Mouse (Mus musculus) forebrain, embryonic 16.5 days (tissue): ENCODE measurements around the gene Gm11627. TPM values are rescaled to one million over a fixed set of nuclear protein-coding genes. Genes with fewer than 3 reads are reported as not detected.

Source experiments
- ATAC-seq: fragments of 200-750 bp; cut with Nextera tagmentation; 2 replicates; pipeline ENCODE4 v1.8.0; 2017; ENCODE audit warnings: mild to moderate bottlenecking, moderate library complexity
- H3K27ac ChIP-seq: fragments of 300-500 bp; sonication (generic); 2 replicates; pipeline ENCODE4 v1.5.1; 2014; ENCODE audit warnings: low read length, control low read depth
- H3K27me3 ChIP-seq: fragments of 300-500 bp; sonication (generic); replicated peaks from 2 replicates; pipeline ENCODE4 v1.6.1; 2014; ENCODE audit warnings: low read length; ENCODE audit not compliant: control insufficient read depth, insufficient read depth
- H3K36me3 ChIP-seq: fragments of 300-500 bp; sonication (generic); 2 replicates; pipeline ENCODE4 v1.6.1; 2014; ENCODE audit not compliant: control insufficient read depth, insufficient read depth
- H3K4me1 ChIP-seq: fragments of 300-500 bp; sonication (generic); replicated peaks from 2 replicates; pipeline ENCODE4 v1.6.1; 2014; ENCODE audit warnings: low read length; ENCODE audit not compliant: control insufficient read depth, insufficient read depth
- H3K4me2 ChIP-seq: fragments of 300-500 bp; sonication (generic); 2 replicates; pipeline ENCODE4 v1.6.1; 2014; ENCODE audit warnings: mild to moderate bottlenecking, low read length, control low read depth
- H3K4me3 ChIP-seq: fragments of 300-500 bp; sonication (generic); replicated peaks from 2 replicates; pipeline ENCODE4 v1.5.1; 2014; ENCODE audit warnings: mild to moderate bottlenecking, low read length, control low read depth
- H3K9ac ChIP-seq: fragments of 300-500 bp; sonication (generic); replicated peaks from 2 replicates; pipeline ENCODE4 v1.6.1; 2014; ENCODE audit warnings: low read depth, low read length, control low read depth
- H3K9me3 ChIP-seq: fragments of 300-500 bp; sonication (generic); 2 replicates; pipeline ENCODE4 v1.6.1; 2016; ENCODE audit warnings: low read length; ENCODE audit not compliant: control insufficient read depth
- WGBS: fragments of 180-500 bp; shearing (Covaris S2); extraction: QIAGEN DNeasy Blood & Tissue Kit; methylation state at CpG from one replicate; pipeline ENCODE4 v1.1.7; 2014; 5-methylcytosine and 5-hydroxymethylcytosine counted together
- polyA plus RNA-seq: library from polyadenylated mRNA; unstranded; fragments of >200 nt; fragmentation: Nextera tagmentation; extraction: Ambion mirVana; gene quantifications from 2 replicates; pipeline ENCODE4 v1.2.1, GENCODE M21; 2015

Gm11627 gene
- polyA plus RNA-seq, result 6.4 and 8.3 TPM in 2 replicates

DNA sequence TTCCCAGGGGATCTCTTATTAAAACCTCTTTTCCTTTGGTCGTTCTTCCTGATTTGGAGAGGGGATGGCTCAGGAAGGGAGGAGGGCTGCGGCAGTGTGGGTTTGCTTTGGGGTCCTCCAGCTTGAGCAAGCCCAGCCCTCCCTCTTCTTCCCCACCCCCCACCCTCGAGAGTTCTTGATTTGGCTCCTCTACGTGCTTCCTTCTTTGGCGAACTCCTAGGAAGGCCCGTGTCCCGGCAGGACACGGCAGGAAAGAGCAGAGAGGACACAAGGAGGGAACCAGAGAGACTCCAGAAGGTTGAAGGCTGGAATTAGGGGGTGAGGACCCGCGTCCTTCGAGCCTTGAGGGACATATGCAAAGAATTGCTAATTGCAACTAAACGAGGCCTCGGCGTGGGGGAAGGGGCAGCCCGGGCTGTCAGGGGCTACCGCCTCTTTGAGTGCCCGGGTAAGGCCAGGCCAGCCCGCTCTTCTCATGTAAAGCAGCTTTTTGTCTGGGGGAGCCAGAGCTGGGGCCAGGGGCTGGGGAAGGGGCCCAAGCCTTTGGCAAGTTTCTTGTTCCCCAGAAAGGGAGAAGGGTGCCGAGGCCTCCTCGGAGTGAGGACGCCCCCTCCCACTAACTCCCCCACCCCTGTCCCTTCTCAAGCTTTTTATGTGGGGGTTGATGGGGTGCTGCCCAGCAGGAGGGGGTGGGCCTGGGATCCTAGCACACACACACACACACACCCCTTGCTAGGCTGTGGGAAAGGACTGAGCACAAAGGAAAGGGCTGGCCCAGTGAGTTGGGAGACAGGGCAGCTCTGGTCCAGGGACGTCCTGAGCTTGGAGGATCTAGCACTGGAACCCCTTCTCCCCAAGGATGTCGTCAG lies at the start of gene Gm11627:
TSS of gene Gm11627 (minus strand) at position 297 of the 869 bp plus-strand sequence.
- Histone ChIP-seq H3K4me1 (peaks cover 28% of the 10 kb centered on the region), H3K9me3 (no peaks in the 10 kb centered on the region), H3K9ac (peak within 1 kb of the TSS; percentile 39; the same call in 1 of the 2 replicates), H3K36me3 (no peaks in the 10 kb centered on the region), H3K4me2 (peak within 1 kb of the TSS; percentile 40), H3K4me3 (peak within 1 kb of the TSS; percentile 29), H3K27me3 (no peaks in the 10 kb centered on the region), H3K27ac (peak within 1 kb of the TSS; percentile 72)
- WGBS, result 4% methylated on average over 23 of the region's 23 CpGs
- ATAC-seq, result peak; percentile 90

GRCm38 (mm10) chr11:102628529-102628928 lies 49.3 kb upstream of the Gm11627 start:
- Histone ChIP-seq H3K9ac (no peak overlapping the region), H3K27ac (no peak overlapping the region), H3K9me3 (no peaks in the 10 kb centered on the region), H3K36me3 (no peaks in the 10 kb centered on the region), H3K4me3 (no peak overlapping the region), H3K4me2 (no peak overlapping the region), H3K27me3 (no peaks in the 10 kb centered on the region), H3K4me1 (peaks cover 19% of the 10 kb centered on the region)
- 63% methylated on average over 9 of the region's 9 CpGs for WGBS
- ATAC-seq, result no peak

GRCm38 (mm10) chr11:102627171-102627931 lies 48.1 kb upstream of the Gm11627 start:
- Histone ChIP-seq H3K36me3 (no peaks in the 10 kb centered on the region), H3K27me3 (no peaks in the 10 kb centered on the region), H3K4me1 (peaks cover 13% of the 10 kb centered on the region), H3K4me2 (no peak overlapping the region), H3K4me3 (no peak overlapping the region), H3K27ac (no peak overlapping the region), H3K9ac (no peak overlapping the region), H3K9me3 (no peaks in the 10 kb centered on the region)
- 89% methylated on average over 9 of the region's 9 CpGs for WGBS
- no peak for ATAC-seq

- H3K36me3 ChIP-seq, result no peaks in the 10 kb centered on the region
- ATAC-seq, result peak; percentile 23; the same call in 1 of the 2 replicates
- no peak overlapping the region for H3K4me3 ChIP-seq
- 0 out of 2 replicates have a peak overlapping the region, but pooled peaks have one; percentile 10 for H3K4me2 ChIP-seq
- WGBS, result 30% methylated on average over 14 of the region's 14 CpGs
- H3K27me3 ChIP-seq, result no peaks in the 10 kb centered on the region
- no peaks in the 10 kb centered on the region for H3K9me3 ChIP-seq
- peaks cover 13% of the 10 kb centered on the region for H3K4me1 ChIP-seq
- H3K9ac ChIP-seq, result no peak overlapping the region
- no peak overlapping the region for H3K27ac ChIP-seq
Measured at GRCm38 (mm10) chr11:102624888-102625407, 45.7 kb upstream of the Gm11627 start.

DNA sequence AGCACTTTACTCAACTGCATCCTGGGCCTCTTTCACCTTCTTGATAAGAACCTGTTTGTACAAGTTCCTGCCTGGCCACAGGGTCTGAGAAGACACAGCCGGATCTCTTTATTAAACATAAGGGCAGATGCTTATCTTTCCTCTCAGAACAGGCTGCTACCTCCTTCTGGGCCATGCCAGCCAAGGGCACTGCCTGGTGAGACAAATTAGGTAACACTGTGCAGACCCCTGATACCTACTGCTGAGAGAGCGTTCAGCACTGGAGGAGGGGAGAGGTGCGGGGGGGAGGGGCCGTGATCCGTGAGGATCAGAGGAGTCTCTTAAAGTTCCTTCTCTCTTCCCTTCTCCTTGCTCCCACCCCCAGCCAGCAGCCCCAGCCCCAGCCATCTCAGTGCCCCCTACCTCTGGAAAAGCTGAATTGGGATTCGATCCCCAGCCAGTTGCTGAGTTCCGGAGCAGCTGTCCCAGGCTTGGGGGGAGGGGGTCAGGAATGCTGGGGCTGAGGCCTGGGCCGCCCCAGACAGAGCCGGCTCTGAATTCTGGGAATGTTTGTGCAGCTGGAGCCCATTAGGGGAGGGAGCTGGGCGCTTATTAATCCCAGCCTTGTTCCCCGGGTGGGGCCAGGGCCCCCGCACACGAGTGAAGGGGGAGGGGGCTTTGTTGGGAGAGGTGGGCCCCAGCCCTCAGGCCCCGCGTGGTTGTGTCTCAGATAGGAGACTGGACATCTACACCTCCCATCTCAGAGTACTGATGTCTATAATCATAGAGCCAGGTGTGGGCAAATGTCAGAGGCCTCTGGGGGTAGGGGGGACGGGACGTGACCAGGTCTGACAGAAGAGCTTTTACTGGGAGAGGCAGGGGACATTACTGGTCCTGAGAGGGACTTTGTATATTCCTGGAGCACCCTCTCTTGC lies 44.9 kb upstream of the Gm11627 start:
- Histone ChIP-seq H3K4me1 (peaks cover 13% of the 10 kb centered on the region), H3K9ac (no peak overlapping the region), H3K9me3 (no peaks in the 10 kb centered on the region), H3K36me3 (no peaks in the 10 kb centered on the region), H3K27ac (no peak overlapping the region), H3K27me3 (no peaks in the 10 kb centered on the region), H3K4me2 (no peak overlapping the region), H3K4me3 (no peak overlapping the region)
- WGBS, result 14% methylated on average over 17 of the region's 17 CpGs
- peak; percentile 68 for ATAC-seq

DNA sequence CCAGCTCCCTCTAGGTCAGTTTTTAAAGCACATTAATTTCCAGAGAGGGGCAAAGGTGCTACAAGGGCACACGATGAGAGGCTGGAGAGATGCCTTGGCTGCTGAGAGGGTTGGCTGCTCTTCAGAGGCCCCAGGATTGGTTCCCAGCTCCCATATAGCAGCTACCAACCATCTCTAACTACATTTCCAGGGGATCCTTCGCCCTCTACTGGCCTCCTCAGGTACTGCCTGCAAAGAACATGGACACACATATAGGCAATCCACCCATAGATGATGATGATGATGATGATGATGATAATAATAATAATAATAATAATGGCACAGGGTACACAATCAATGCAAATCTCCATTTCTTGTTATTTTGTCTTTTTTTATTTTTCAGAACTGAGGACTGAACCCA lies 40.2 kb upstream of the Gm11627 start:
- Histone ChIP-seq H3K36me3 (no peaks in the 10 kb centered on the region), H3K4me1 (peaks cover 7% of the 10 kb centered on the region), H3K27ac (no peak overlapping the region), H3K4me2 (no peak overlapping the region), H3K4me3 (no peak overlapping the region), H3K9ac (no peak overlapping the region), H3K9me3 (no peaks in the 10 kb centered on the region), H3K27me3 (no peaks in the 10 kb centered on the region)
- 60% methylated on average over 2 of the region's 2 CpGs for whole genome bisulfite sequencing
- no peak for ATAC-seq

GRCm38 (mm10) chr11:102611317-102611705 lies 32.0 kb upstream of the Gm11627 start:
- Histone ChIP-seq H3K9ac (no peak overlapping the region), H3K4me1 (peaks cover 30% of the 10 kb centered on the region), H3K4me2 (no peak overlapping the region), H3K9me3 (no peaks in the 10 kb centered on the region), H3K27me3 (no peaks in the 10 kb centered on the region), H3K27ac (no peak overlapping the region; the same call in 1 of the 2 replicates), H3K36me3 (no peaks in the 10 kb centered on the region), H3K4me3 (no peak overlapping the region)
- 10% methylated on average over 6 of the region's 6 CpGs for WGBS
- ATAC-seq, result no peak

DNA sequence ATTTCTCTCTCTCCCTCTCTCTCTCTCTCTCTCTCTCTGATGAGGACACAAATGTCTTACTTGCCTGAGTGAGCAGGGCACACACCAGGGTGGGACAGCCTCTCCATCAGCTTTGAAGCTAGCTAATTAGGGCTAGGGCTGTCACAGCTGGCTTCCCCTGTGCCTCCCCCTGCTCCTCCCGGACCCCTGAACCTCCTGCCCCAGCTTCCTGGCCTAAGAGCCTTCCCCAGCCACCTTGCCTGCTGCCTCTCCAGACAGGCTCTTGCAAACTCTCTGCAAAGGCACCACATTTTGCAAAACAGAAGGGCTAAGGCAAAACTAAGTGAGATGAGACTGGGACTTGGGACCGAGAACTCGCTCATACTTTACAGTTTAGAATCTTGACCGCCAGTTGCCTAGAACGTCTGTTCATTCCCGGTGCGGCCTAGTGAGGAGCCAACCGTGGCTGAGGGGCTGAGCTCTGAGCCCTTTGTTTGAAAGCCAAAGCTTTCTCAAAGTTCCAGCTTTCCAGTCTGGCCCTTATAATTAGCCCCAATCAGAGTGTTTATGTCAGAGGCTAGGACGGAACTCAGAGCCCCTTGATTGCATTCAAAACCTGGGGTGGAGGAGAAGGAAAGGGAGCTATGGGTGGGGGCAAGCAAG lies 31.5 kb upstream of the Gm11627 start:
- Histone ChIP-seq H3K9ac (no peak overlapping the region), H3K4me3 (no peak overlapping the region), H3K36me3 (no peaks in the 10 kb centered on the region), H3K27me3 (no peaks in the 10 kb centered on the region), H3K27ac (peak overlapping the region; percentile 21), H3K9me3 (no peaks in the 10 kb centered on the region), H3K4me2 (no peak overlapping the region), H3K4me1 (peaks cover 34% of the 10 kb centered on the region)
- WGBS, result 6% methylated on average over 9 of the region's 9 CpGs
- ATAC-seq, result no peak
